Mouse (Mus musculus) E14TG2a.4 (cell line): ENCODE results near the gene Sgk2.

Experiments
- CTCF ChIP-seq: conservative IDR thresholded peaks from 2 replicates; pipeline ENCODE4 v1.5.1; 2014; ENCODE audit warnings: low read length
- POU5F1 ChIP-seq: IDR thresholded peaks from 2 replicates; pipeline ENCODE4 v1.6.1; 2014; ENCODE audit warnings: low read length, borderline replicate concordance

DNA sequence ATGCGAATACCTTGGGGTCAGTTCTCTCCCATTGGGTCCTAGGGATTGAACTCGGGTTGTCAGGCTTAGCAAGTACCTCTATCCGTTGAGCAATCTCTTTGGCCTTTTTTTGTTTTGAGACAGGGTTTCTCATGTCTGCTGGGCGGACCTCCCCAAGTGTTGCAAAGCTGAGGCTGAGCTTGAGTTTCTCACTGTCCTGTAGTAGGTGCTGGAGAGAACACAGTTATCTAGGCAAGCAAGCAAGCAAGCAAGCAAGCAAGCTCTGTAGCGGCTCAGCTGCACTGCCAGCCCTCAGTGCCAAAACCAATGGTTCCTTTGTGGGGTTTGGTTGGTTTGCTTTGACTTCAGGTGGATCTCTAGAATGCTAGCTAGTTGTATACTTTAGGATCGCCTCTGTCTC lies 73.5 kb downstream of the Sgk2 start:
- TF ChIP-seq CTCF (no peak), POU5F1 (no peak)
